Mouse (Mus musculus) E14TG2a.4 (cell line): Measurements from ENCODE around the gene Timm13.

Experiments used
- CTCF ChIP-seq: conservative IDR thresholded peaks from 2 replicates; pipeline ENCODE4 v1.5.1; 2014; ENCODE audit warnings: low read length
- NANOG ChIP-seq: IDR thresholded peaks from 2 replicates; pipeline ENCODE4 v1.6.1; 2014; ENCODE audit warnings: borderline replicate concordance, low read length, mixed read lengths

- TF ChIP-seq CTCF, result no peak
- no peak for TF ChIP-seq NANOG
Observed at GRCm38 (mm10) chr10:80895100-80895499, 5.7 kb downstream of the Timm13 start.
